Mouse (Mus musculus): ENCODE measurements around the gene Insl5.

The Insl5 gene

DNA sequence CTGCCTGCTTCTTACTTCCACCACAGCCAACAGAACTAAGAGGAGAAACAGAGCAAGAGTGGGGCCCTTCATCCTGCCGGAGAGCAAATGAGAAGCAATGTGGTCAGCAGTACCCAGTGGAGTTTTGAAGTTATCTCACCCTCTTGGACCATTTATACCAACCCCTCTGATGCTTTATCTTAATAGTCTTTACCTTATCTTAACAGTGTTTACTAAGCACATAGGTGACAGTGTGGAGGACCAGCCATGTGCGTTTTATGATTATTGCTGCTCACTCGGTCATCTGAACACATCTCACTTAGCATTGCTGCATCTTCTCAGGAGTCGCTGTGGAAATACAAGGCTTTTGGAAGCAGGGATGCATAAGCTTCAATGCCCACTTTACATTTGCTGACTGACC, at the start of gene Insl5:
TSS of gene Insl5 (minus strand) at position 222 of the 400 bp plus-strand sequence.
- DNase-seq (ENCODE audit: low spot score) = no peak

DNA sequence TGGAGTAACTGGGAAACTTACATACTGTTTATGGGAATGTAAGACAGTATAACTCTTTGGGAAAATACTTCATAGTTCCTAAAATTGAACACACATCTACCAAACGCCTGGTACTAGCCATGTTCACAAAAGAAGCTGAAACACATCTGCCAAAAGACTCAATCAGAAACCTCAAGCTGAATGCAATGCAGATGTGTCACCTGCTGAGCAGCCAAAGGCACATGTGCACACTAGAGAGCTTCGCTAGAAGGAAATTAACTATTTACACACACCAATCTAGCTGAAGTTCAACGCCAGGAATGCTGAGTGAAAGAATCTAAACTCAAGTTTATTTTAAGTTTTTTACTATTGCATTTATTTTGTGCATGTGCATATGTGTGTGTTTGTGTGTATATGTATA, 44.0 kb upstream of the Insl5 start:
- DNase-seq (ENCODE audit: low spot score) = no peak

DNA sequence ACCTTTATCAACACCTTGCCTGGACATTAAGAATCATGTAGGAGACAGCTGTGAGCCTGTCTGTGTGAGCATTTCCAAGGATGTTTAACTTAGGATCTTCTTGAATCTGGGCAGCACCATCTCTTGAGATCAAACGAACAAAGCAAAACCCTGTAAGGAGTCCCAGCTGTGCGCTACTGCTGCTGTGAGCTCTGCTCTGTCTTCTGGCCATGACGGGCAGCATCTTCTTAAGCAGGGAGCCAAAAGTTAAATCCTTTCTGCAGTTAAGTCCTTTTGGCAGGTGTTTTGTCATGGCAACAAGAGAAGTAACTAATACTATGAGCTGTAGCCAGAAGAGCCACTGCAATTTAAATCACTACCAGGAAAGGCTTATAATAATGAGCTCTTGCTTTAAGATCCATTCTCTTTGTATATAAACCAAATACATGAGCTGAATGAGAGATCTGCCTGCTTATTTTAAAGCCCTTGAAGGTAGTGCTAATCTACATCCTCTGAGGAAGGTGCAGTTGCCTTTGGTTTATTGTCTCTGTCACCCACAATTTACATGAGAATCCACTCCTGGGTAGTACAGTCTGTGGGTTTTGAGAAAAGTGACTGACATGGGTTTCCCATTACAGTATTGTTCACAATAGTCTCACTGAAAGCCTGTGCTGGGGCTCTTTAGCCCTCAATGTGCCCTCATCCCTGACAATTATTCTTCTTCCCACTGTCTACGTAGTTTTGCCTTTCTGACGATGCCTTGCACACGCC, 41.4 kb upstream of the Insl5 start:
- DNase-seq (ENCODE audit: low spot score) = no peak

DNA sequence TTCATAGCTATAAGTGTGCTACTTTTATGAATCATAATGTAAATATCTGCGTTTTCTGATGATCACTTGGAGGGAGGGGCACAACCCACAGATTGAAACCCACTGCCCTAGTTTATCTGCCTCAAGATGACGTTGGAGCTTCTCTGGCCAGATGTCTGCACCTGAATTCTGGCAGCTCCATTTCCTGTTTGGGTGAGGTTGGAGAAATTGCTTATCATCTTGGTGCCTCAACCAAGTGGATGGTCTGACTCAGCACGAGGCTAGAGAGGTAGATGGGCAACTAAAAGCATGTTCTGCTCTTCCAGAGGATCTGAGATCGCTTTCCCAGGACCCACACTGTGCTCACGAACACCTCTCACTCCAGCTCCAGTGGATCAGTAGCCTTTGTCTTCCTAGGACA, 38.3 kb upstream of the Insl5 start:
- no peak for DNase-seq (ENCODE audit: low spot score)

DNA sequence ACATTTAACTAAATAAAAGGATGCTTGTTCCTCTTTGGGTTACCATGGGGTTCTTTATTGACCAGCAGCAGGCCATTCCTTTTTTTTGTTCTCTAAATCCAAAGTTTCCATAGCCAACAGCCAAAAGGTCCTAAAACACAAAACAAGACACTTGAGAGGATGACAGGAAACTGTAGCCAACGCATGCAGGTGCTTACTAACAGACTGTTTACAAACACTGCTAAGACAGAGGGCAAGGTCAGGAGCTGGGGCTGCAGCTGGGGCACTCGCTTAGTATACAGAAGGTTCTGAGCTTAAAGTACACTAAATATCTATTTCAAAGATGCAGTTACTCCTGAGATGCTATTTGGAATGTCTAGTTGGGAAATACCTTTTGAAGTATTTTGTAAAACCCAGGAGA, 37.8 kb upstream of the Insl5 start:
- no peak for DNase-seq (ENCODE audit: low spot score)

DNA sequence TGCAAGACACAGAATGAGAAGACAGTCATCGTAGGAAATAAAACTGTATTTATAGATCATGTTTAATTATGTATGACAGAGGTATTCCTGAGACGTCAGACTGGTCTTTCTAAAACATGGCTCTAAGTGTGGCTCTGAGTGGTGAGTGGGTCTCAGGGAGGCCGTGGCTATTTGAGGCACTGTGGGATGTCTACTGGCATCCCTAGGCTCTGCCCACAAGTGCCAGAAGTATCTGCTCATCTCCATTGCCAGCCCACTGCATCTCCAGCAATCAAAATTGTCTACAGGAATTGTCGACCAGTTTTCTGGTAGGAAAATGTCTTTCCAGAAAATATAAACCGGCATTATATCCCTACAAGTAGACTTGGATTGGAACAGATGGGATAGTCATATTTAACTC, 30.3 kb upstream of the Insl5 start:
- no peak for DNase-seq (ENCODE audit: low spot score)

DNA sequence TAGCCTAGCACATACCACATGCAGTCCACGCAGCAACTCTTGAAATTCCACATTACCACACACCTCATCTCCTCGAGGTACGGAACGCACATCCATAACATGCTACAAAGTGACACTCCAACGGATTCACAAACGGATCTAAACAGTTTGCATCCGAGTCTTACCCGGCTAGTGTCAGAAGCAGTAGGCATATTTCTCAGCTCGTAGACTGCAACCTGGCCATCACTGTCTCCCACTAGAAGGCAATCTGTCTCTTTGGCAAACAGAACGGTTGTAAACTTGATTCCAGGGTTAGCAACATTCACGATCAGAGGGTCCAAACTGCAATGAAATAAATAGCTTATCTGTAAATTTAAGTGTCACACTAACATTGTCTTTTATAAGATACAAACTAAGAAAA, 21.4 kb upstream of the Insl5 start:
- no peak for DNase-seq (ENCODE audit: low spot score)

DNA sequence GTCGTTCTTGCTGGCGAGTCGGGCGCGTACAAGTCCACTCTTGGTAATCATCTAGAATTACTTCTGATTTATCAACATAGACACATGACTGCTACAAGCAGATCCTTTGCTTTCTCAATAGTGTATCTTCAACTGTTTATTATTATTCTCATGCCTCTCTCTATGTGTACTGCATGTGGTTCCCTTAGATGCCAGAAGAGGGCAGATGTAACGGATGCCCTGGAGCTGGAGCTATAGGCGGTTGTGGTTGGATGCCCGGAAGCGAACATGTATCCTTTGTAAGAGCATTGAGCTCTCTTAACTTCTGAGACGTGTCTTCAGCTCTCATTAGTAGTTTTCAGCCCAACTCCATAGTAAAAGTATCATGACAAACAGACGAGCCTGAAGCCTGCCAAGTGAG, 16.4 kb upstream of the Insl5 start:
- no peak for DNase-seq (ENCODE audit: low spot score)

DNA sequence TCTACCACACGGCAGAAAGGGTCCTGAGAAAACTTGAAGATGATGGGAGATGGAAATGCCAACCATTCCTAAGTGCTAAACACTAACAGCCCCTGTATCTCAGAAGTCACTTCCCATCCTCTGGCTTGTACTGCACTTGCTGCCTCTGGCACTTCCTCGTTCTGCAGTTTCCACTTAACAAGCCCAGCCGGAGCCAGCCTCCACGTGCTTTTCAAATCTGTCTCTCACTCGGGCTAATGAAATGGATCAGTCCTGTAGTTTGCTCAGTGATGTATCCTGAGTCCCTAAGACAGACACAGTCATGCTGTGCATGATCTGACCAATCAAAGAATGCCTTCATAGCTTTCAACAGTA, 13.2 kb upstream of the Insl5 start:
- no peak for DNase-seq (ENCODE audit: low spot score)

DNA sequence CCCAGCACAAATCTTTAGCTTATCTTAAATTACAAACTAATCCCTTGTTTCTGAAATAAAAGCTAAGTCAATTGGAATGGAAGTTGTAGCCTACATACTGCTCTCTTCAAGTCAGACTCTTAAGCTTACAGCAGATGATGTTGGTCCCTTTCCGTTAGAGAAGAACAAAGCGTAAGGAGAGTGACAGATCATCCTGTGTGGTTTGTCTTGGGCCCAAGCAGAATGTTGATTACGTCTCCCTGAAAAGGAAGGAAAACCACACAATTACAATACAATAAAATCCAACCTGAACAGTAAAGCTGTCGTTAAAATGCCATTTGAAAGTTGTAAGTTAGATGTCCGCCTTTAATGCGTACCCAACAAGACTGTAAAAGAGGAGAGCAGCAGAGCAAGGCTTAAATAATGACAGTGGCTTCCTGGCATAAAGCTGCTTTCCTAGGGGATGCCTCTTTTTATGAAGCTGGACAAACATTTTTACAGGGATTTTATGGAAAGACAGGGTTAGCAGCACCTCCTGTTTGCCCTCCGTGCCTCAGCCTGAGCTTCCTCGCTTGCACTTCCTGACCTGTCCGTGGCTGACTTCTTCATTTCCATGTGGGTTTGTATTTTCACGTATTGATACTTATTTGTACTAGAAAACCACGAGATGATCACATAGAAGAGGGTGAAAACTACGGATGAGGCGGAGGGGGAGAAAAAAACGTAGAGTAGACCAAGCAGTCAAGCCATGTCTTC, 12.6 kb upstream of the Insl5 start:
- no peak for DNase-seq (ENCODE audit: low spot score)

DNA sequence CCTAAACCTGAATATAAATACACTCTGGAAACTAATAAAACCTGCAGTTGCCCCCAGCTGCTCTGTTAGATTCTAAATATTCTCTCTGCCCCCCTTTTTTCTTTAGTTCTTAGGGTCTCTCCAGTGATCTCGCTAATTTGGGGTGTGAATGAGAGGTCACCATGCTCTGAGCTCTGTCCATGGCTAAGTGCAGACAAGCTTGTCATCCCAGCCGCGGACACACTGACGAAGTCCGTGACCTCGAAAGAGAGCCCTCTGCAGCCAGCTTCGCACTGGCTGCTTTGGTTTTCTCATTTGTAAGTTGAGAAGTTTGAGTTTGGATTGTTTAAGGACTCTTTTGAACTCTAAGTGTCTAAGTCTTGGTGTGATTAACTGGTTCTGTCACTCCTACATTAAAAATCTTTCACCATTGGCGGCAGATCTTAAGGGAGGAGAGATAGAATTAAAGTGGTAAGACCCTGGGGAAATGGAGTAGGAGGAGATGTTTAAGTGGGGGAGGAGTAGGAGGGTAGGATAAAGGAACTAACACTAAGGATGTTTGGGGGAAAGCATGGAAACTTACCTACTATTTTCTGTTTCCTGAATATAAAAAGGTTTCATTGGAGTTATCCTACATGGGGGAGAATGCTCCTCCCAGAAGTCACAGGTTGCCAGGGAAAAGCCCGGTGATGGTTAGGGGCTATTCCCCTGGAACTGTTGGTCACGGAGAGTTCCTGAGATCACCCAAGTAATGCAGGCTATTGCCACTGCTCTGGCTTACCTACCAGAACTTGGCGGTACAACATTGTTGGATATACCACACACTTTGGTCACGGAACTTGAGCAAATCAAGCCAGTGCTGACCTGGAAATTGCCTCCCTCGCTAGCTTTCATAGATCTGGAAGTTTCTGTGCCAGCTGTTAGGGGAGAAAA, 1.8 kb upstream of the Insl5 start:
- DNase-seq (ENCODE audit: low spot score) = no peak

DNA sequence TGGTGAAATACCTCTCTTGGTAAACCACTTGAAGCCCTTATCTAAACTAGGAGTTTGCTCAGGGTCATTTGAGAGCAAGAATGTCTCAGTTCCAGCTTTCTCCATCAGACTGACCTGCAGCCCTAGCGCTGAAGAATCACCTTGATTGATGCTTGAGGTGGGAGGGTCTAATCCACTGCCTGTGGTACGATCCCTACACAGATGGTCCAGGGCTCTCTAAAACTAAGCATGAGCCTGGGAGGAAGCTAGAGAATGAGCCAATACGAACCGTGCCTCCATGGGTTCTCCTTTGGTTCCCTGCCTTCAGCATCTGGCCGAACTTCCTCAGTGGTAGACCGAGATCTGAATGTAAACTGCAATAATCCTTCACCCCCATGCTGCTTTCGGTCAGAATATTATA, 1.1 kb upstream of the Insl5 start:
- no peak for DNase-seq (ENCODE audit: low spot score)

DNA sequence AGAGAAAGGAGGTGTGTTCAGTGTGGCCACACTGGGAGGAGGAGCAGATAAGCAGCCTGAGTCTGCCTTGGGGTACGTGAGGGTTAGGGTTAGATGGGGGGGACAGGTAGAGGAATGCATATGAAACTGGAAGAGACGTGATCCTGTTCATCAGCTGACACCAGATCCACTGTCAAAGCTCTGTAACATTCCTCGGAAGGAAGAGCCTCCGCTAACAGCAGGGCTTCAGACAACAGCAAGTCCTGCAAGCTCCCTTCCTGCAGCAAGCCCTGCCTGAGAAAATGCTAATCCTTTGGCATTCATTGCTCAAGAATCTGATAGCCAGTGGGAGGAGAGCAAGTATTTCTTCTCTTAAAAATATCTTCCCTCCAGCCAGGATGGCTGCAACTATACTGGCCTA, 13.2 kb downstream of the Insl5 start:
- no peak for DNase-seq (ENCODE audit: low spot score)

DNA sequence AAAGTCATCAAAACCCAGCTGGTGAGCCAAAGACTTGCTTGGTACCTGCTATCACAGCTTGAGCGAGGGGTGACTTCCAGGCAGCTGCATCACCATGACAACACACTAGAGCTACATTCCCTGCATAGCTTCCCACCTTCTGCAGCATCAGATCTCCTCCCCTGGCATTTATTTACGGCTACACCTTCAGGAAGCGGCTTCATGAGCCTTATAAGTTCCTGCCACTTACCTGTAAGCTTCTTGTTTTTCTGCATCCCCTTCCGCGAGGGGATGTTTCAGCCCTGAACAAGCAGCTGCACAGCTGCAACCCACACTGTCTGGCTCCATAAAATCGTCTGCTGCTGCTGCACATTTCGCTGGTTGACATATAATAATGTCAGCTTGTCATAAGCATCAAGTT, 14.8 kb downstream of the Insl5 start:
- DNase-seq (ENCODE audit: low spot score) = no peak

DNA sequence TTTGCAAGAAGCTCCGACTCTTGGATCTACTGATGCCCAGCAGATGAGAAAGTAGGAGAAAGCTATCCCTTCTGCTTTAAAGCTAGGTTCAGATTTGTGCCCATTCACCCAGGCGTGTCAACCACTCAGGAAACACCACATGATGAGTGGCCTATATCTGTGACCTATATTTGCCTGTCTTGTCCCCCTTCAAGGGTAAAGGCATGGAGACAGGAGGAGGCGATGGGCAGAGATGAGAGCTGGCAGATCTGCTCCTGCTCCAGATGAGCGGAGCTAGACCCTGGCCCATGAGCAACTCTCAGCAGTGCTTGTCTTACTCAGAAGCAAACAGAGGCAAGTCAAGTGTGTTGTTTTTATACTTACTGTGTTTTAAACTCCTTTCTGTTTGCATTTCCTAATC, 15.9 kb downstream of the Insl5 start:
- DNase-seq (ENCODE audit: low spot score) = no peak

DNA sequence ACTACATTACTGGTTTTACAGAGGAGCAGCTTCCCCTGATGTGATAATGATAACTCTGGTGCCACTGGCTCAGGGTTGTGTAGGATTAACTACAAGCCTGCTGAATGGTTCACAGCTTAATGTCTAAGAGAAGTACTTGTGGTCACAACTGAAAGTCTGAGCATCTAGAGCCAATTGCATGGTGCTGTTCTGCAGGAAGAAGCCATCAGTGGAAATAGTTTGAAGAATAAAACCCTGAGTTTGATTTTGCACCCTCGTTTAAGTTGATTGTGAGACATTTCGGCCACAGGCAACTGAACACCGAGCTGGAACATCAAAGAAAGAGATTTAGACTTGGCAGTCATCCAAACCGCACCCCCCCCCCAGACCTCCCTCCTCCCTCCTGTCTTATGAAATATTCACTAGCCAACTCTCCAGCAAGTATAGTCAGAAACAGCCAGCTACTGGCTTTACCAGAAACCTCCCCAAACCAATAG, 19.7 kb downstream of the Insl5 start:
- DNase-seq (ENCODE audit: low spot score) = no peak

DNA sequence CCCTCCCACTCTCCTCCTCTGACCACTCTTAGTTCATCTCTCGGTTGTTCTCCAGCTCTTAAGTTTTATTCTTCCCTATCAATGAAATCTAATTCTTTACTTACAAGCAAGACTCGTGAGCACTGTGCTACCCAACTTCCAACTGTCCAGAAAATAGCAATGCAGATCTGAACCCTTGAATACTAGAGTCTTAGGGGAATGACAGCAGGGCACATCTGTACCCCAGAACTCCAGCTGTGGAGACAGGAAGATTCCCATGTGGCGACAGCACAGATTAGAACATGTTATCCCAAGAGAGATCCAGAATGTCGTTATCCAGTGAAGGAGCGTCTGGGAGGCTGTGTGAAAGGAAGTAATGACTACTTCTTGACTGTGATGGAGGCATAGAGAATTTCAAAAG, 20.4 kb downstream of the Insl5 start:
- no peak for DNase-seq (ENCODE audit: low spot score)

DNA sequence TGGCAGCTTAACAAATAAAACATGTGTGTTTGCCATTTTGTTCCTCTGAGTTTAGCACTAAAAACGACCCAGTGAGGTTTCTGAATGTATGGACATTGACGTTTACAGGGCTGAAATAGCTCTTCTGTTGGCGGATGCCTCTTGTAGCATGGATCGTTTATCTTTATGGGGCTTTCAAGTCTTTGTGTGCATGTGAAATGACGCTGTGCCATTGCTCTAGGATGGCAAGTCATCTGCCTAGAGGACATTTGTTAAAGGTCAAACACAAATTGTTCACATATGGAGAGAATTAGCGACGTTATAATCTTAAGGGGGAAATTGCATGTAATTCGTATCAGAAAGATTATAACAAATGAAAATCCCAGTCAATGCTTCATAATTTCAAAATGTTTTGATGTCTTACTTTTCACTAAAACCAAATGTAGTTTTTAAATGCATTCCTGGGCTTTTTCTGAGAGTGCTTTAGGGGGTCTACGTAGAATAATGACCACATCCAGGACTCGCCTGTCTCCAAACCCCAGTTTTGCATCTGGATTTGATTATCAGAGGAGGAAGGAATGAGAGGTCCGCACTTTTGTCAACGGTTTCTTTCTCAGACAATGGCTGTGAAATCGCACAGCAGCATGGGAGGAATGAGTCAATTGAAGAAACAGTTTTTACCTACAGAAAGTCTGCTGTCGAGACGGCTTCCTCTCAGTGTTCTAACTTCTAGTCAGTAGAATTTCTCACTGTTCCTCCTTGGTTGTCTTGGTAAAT, 21.3 kb downstream of the Insl5 start:
- no peak for DNase-seq (ENCODE audit: low spot score)

DNA sequence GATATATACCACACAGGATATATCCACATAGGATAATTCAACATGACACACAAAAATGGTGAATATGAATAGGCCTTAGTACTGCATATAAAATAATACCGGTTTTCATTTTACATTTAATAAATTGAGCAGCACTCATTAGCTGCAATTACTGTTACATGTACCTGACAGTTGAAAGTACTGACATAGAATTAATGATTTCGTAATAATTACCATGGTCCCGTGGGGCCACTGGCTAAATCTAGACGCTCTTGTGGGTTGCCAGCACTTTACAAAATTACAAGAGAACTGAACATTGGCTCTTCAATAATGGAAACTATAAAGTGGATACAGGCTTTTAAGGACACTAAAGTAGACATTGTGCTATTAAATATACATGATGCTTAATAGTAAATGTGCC, 22.0 kb downstream of the Insl5 start:
- no peak for DNase-seq (ENCODE audit: low spot score)

DNA sequence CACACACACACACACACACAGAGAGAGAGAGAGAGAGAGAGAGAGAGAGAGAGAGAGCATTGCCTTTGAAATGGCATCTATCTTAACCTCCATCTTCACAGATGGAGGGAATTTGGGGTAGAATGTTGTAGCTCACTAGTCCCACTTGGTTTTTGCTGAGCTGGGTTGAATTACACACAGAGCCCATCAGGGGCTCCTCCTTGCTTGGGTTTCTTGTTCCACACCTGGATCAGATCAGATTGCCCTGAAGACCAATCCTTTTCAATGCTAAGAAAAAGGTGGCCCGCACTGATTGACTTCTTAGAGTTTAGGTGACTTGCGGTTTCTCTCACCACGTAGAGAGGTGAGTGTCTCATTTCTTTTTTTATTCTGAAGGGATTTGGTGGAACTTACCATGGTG, 35.0 kb downstream of the Insl5 start:
- DNase-seq (ENCODE audit: low spot score) = no peak

DNA sequence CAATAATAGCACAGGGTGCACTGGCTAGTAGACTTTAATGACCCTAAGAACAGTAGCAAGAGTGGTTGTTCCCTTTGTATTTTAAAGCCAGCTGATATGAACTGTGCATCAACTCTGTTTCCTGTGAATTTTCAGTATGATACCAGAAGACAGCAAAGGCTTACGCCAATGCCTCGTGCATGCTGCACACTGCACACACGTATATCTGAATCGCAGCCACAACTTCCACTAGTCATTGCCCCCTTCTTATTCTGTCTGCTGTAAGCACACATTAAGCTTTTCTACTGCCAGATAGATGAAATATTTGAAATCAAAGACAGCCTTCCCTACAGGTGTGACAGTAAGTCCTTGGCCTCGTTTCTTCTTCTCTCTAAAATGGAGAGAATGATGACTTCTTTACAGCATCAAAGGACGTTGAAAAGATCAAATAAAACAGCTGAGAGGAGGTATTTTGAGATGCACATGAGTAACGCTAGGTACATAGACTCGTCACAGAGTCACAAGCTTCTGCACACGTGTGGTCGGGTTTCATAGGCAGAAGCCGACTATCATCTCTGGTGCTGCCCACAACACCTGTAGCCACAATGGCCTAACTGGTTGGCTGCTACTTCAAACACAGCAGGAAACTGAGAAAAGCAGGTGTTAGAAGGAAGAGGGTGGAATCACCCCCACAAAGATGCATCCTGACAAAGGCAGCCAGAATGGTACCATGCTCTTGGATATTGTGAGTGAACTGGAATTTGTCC, 35.9 kb downstream of the Insl5 start:
- no peak for DNase-seq (ENCODE audit: low spot score)
